Mouse (Mus musculus) cerebral cortex, adult 2 months (tissue): Measurements from ENCODE around the gene Myo18b.

Experiments
- WGBS: fragments of 180-500 bp; shearing (Covaris S2); methylation state at CpG from one replicate; pipeline ENCODE4 v1.1.7; 2018; 5-methylcytosine and 5-hydroxymethylcytosine counted together

Myo18b gene

DNA sequence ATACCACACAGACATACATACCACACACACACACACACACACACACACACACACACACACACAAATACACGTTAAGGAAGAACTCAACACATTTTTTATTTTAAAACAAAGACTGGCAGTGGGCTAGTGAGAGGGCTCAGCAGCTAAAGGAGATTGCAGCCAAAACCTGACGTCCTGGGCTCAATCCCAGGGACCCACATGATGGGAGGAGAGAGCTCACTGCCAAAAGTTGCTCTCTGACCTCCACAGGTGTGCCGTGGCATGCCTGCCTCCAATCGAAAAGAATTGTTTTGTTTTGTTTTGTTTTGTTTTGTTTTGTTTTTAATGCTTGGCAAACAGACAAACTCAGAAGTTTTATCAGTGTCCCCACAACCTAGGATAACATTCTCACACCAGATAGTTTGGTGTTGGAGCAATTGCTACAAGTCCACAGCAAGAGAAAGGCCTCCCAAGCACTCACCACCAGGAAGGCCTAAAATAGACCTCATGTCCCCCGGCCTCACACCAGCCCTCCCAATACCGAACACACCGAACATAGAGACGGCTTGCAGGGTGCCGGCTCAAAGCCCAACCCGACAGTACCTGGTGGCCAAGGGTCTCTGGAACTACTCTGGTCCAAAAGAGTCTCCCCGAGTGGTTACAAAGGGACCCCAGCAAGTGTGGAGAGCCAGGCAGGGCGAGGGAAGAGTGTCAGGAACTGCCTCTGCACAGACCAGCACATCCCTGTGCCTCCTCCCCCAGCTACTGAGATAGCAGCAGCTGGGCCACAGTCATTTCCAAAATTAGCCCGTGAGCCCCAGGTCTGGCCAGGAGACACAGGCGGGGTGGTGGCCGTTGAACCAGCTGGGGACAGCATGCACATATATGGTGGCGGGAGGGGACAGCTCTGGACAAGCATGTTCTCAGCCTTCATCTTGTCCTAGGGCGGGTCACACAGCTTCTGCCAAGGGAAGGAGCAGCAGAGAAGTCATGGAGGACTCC is at the start of gene Myo18b:
Gene Myo18b, minus strand, starts transcription at position 689 of the 981 bp plus-strand sequence.
- 72% methylated on average over 17 of the region's 17 CpGs for WGBS

- WGBS = 42% methylated on average over 7 of the region's 7 CpGs
Measured at GRCm38 (mm10) chr5:112945925-112946324, 49.8 kb upstream of the Myo18b start.

DNA sequence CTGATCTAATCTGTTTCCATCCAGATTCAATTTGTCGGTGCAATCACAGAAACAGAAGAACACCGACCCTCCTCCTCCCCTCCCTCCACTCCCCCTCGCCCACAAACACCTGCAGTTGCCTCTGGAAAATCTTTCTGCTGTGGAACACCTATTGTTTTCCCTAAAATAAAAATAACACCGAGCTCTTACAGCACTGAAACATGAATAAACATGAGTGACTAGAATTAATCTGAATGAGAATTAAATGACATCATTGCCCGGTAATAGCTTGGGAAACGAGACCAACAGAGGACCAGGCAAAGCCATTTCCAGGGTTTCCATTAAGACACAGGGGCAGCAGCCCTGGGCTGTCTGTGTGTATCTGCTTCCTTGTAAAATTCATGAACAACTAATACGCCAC is 46.1 kb upstream of the Myo18b start:
- WGBS = 34% methylated on average over 7 of the region's 7 CpGs

DNA sequence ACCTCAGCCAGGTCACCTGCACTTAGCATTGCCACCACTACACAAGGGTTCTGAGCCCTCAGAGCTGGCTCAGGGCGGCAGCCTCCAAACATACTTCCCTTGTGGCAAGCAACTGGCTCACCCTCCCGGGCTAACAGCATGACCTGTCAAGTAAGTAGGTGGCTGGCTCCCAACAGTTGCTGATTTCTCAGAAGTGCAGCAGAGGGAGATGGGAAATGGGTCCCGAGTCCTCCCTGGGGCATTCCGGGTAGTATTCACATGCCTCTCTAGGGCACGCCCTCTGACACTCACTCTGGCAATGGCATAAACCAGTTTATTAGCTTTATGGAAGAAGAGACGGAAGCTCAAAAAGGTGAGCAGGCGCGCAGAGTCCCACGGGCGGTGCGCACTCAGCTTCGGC is 44.8 kb upstream of the Myo18b start:
- WGBS = 91% methylated on average over 12 of the region's 12 CpGs

GRCm38 (mm10) chr5:112936632-112937031 is 40.5 kb upstream of the Myo18b start:
- WGBS = 62% methylated on average over 10 of the region's 10 CpGs

DNA sequence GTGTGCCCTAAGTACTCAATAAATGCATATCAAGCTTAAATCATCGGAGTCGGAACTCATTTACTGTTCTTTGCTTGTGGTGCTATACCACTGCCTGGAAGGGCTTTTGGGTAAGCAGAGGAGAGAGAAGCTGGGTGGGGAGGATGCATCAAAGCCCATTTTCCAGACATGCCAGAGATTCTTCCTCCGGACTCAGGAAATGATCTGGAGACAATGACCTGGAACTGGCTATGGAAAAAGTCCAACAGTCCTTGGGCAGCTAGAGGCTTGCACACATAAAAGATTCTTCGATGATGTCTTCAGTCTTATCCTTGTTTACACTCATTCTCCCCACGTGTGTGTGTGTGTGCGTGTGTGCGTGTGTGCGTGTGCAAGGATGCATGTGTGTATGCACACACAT is 39.3 kb upstream of the Myo18b start:
- WGBS = 87% methylated on average over 8 of the region's 8 CpGs

DNA sequence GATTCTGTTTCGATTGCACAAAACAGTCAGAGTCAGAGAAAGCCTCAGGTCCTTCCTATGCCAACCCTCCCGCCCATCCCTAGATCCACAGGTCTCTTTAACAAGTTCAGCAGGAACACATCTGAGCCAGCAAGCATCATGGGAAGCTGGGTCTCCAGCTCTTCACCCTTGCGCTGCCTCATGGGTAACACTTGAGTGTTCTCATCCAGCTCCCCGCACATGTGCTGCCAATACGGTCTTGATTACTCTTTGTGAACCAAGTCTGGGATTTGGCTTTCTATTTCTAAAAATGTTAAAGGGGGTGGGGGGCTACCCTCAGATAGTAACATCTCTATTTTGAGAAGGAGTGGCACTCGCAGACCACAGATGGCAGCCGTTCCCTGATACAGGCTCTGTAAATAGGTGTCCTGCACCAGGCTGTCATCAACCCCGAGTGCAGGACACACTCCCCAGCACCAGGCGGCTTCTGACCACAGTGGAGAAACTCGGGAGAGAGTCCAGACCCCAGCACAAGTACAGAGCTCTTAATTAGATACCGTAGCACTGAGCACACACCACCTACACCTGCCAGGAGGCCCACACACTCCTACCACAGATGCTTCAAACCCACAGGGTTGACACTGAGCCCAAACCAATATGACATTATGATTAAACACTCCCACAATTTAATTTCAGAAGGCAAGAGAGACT is 36.9 kb upstream of the Myo18b start:
- WGBS = 43% methylated on average over 11 of the region's 11 CpGs

DNA sequence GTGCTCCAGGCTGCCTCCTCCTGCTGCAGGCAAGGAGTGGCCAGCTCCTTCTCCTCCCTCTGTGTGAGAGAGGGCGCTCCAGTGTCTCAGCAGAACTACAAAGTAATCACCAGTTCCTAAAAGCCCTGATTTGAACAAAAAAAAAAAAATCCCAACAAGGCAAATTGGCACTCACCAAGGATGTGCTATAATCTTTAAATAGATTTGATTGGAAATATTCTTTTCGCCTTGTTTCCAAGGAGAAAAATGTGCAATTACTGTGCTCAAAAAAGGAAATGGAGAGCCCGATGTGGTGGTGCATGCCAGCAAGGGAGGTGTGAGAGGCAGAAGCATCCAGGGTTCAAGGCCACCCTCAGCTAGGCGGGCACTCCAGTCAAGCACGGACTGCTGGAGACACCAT is 35.7 kb upstream of the Myo18b start:
- 61% methylated on average over 5 of the region's 5 CpGs for WGBS

DNA sequence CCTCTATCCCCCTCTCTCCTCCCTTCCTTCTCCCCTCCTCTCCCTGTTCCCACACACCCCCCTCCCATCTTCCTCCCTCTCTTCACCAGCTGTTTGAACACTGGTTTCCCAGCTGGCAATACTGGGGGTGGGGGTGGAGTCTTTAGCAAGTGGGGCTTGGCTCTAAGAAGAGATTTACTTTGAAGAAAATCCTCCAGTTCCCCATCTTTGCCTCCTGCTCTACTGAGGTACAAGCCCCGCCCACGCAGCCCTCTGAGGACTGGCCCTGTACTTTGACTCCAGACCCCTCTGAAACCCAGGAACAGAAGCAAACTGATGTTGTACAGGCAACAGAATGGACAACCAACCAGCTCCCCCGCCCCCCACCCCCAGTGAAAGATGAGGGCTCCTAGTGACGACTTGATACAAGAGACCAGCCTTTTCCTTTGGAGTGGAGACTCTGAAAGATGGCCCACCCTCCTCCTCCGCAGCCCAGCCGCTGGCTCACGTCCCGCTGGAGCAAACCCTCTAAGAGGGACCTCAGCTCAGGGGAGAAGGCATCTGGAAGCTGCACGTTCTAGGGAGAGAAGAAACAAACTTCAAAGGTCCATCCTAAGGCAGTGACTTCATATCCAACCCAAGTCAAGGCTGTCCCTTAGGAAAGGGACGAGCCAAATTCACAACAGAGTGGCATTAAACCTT is 32.2 kb upstream of the Myo18b start:
- 51% methylated on average over 10 of the region's 10 CpGs for WGBS

DNA sequence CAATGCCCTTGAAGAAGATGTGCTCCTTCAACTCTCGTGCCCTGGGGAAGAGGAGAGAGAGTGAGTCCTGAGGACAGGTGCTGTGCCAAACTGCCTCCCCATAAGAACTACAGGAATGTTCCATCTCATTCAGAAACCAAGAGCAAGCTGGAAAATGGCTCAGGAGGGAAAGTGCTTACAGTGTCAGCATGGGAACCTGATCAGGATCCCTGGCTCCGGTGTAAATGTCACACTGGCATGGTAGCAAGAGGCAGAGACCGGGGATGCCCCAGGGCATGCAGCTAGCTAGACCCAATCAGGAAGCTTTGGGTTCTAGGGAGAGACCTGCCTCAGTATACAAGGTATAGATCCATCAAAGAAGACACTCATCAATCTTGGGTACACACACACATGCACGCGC is 29.3 kb upstream of the Myo18b start:
- 95% methylated on average over 5 of the region's 5 CpGs for WGBS

DNA sequence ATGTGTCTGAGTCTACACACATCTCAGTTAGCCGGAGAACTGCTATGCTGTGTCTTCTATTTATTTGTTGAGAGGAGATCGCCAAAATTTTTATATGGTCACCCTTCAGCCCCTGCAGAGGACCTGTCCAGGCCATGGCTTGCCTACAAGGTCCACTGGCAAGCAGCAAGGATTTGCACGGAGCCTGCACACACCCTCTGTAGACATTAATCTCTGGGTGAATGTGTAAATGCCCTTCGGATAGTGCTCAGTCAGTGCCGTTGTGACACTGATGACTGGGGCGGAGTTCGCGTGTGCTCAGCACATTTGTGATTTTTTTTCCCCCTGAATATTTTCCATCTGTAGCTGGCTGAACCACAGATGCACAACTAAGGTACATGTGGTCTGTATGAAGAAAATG is 28.6 kb upstream of the Myo18b start:
- 92% methylated on average over 8 of the region's 8 CpGs for WGBS

DNA sequence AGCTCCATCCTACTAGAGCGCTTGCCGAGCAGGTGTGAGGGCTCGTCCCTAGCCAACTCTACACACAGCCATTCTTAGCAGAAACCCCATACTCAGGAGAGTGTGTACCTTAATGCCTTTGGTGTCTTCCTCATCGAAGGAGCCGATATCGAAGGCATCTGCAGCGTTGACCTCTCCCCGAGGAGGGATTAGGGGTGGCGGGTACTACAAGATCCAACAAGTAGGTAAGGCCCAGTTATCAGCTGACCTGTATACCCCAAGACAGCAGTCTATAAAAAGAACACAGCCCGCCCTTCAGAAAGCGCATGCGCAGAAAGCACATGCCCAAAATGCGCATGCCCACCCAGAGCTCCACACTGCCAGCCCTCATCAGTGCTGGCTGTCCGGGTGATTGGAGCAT is 27.7 kb upstream of the Myo18b start:
- 98% methylated on average over 14 of the region's 14 CpGs for WGBS

DNA sequence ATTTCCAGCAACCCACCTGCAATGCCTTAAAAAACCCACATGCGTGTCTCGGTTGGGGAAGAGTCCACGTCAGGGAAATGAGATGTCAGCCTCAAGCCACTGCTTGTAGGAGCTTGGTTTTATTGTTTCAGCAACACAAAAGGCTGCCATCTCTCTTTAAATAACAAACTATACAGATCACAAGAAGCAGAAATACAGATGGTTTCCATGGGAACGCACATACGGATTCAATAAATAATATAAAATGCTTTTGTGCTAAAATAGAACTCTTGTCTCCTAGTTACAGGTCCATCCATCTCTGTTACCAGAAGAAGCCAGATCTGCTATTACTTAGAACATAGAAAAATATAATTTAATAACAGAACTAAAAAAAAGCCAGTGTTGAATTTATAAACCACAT is 14.2 kb upstream of the Myo18b start:
- 69% methylated on average over 5 of the region's 5 CpGs for WGBS

DNA sequence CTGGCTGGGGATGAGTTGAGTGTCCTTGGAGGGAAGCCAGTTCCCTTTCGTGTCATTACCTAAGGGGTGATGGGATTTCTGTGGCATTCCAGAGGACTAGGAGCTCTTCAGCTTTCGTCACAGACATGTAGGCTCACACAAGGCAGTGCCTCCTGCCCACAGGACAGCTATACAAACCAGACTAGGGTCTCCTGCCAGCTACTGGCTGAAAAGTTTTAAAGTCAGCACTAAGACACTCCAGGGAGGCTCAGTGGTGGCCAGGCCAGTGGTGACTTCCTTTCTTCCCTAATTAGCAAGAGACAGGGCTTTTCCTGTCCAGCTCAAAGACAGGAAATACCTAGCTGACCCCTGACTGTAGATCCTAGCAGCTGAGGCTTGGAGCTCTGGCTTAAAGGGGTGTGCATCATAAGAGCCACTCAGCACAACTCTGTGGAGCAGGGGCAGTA is 12.0 kb upstream of the Myo18b start:
- 21% methylated on average over 2 of the region's 2 CpGs for WGBS

DNA sequence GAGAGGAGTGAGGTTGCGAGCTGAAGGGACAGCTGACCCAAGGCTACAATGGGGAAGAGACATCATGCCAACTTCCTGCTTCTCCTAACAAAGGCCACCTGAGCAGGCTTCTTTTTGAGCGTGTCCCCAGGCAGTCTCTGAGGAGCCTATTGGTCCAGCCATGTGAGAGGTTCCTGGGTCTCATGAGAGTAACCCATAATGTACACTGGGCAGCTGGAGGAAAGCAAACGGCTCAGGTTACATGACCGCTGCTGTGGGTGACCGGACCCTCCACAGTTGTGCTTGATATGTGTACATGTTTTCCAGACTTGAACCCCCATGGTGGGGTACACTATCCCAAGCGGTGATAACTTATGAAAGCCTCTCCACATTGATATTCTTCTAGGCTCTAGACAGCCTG is 11.3 kb upstream of the Myo18b start:
- WGBS = 79% methylated on average over 6 of the region's 6 CpGs

- 71% methylated on average over 5 of the region's 5 CpGs for WGBS
Measured at GRCm38 (mm10) chr5:112893462-112894060, 2.6 kb downstream of the Myo18b start.

- 73% methylated on average over 7 of the region's 7 CpGs for WGBS
Measured at GRCm38 (mm10) chr5:112888651-112889050, 7.5 kb downstream of the Myo18b start.

DNA sequence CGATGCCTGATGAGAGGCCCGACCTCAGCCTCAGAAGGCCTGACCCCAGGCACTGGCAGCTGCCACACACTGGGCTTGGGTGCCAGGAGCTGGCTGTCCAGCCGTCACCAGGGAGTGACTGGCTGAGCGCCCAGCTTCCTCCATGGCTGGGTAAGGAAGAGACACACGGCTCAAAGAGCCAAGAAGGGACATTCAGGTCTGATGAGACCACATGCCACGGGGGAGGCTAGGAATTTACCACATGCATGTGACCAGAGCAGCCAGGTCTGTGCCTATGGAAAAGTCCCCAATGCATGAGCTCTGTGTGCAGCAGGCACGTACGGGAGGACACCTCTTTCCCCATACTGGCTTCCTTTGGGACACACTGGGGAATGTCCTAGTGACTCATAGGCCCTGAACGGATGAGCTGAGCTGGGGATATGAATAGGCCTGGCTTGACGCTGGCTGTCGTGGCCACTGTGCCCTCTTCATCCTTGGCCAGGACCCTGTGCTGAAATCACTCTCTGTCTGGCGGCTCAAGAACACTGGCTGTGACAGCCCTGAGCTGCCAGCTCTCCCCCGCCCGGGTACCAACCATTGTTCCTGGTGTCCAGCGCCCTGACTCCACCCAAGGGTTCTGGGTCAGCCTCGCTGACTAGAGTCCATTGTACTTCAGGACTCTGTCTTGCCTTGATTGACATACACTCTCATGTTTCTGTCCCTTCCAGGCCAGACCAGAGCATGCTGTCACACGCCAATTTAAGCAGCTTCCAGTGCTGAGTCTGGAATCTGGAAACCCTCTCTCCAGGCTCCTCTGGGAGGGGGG is 9.3 kb downstream of the Myo18b start:
- 56% methylated on average over 17 of the region's 17 CpGs for WGBS

DNA sequence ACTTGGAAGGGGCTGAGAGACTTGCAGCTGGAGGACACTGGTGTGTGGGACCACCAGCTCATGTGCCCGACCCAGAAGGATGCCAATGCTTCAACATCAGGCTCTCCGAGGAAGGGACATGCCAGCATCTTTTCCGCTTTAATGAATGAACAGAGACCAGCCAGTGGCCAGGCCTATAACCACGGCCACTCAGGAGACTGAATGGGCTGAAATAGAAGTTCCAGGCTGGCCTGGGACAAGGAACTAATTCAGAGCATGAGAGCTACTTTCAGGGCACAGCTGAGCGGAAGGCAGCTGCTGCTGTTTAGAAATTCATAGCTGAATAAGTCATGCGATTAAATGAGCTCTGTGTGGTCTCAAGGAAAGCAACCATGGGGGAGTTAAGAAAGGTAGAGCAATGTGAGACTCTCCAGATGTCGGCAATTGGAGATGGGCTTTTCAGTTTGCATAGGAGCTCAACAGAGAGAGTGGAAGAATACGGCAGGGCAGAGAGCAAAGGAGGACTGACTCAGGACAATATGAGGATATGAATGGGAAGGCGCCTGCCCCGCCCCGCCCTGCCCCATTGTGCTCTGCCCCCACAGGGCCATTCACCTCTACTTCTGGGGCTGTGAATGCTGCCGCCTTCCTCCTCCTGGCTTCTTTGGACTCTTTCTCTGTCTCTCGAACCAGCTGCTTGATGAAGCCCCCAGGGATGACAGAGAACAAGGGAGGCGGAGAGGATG is 18.6 kb downstream of the Myo18b start:
- WGBS = 68% methylated on average over 14 of the region's 14 CpGs

DNA sequence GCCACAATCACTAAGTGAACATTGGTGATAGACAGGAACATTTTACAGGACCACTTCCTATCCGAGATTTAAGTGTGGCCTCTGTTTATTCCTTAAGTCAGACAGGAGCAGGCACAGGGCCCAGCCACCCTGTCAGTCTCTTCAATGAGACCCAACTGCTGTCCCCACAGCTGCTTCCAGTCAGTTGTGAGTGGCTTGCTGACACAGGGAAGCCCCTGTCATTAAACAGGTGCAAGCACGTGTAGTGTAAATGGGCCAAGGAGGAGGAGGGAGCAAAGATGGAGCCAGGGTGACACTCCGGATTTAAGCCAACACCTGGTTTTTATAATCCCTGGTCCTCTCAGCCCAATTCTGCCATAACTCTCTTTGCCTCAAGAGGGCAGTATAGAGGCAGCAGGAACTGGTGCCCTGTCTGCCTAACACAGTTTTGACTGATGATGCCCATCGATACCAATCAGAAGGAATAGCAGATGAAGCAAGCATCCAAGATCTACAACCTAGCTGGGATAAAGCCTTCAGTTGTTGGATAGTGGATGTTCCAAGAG is 19.2 kb downstream of the Myo18b start:
- WGBS = 17% methylated on average over 4 of the region's 4 CpGs
